In the genomic region with DNA sequence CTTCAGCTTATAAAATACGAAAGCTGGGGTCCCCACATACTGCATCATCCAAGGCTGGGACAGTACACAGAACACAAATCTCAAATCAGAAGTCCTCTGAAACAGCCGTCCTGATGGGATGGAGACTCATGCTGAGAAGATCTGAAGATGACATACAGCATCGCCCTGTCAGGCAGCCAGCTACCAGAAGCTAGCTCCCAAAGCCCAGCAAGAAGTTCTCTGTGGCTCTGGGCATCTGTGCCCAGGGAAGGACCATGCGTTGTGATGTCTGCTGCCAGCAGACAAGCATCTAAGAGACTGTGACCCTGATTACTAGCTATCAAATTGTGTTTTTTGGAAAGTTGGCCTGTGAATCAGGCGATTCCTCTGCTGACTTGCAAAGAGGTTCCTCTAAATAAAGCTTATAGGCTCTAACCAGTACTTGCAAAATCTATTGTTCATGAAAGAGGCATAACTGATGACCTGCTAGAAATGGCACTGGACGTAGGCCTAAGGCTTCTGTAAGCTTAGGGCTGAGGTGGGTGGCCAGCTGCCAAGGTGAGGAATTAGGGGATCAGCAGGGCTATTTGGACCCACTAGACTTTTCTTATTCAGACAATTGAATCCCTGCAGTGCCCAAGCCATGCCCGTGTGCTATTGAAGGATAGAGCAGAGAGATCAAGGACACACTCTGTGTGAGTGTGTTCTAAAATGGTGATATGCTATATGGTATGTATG, we compare ENCODE assay signal across 9 mouse cellular contexts.
A peak's percentile ranks its signal among the peaks of the same experiment; 100 is the strongest.
DNase-seq lines count a peak whose midpoint lies in the region; ATAC-seq and TF ChIP-seq lines count a peak whose summit lies in the region.
"Had no signal": no experiment of that assay in that cellular context is flagged by ENCODE, and none has a peak within 500 bp of the region (broad histone marks: within the 10 kb centered on the region; RNA-seq: fewer than 3 reads in every experiment).

No protein-coding gene starts in this region.

- TF ChIP-seq CTCF in heart, adult 2 months (IDR thresholded peaks at IDR 0.05), result no peak
- no peak for TF ChIP-seq CTCF in brain, embryonic 14.5 days (IDR thresholded peaks at IDR 0.05; ENCODE audit: borderline replicate concordance, extremely low read depth, insufficient read depth, insufficient read length)
- no peak for TF ChIP-seq CTCF in forebrain, postnatal 0 days (IDR thresholded peaks at IDR 0.05; ENCODE audit: low read depth)

- H3K36me3 ChIP-seq in heart, adult 2 months (ENCODE audit: control insufficient read depth, insufficient read depth, low read length), result peaks cover 5% of the 10 kb centered on the region; the same call in 1 of the 2 replicates
- H3K36me3 ChIP-seq in forebrain, postnatal 0 days (ENCODE audit: insufficient read depth), result no peaks in the 10 kb centered on the region
- no peaks in the 10 kb centered on the region for H3K36me3 ChIP-seq in midbrain, embryonic 11.5 days (ENCODE audit: control insufficient read depth, insufficient read depth, low read length)
- H3K36me3 ChIP-seq: liver, embryonic 12.5 days had no signal

- intact Hi-C loops in heart, adult 2 months (cut with DNase I), result no loop called here
- intact Hi-C loops in heart, postnatal 36 days (cut with DNase I), result no loop called here

- no peak for DNase-seq in heart, adult 2 months
- no peak for DNase-seq in heart, postnatal 36 days
- DNase-seq in brain, embryonic 14.5 days (ENCODE audit: low read depth), result peak; percentile 39
- DNase-seq in forebrain, postnatal 0 days, result no peak
- no peak for DNase-seq in midbrain, embryonic 11.5 days (ENCODE audit: low spot score, missing footprints)
- DNase-seq in adrenal gland, postnatal 4 days (ENCODE audit: low spot score in 2 of 2), result no peak
- DNase-seq in adrenal gland, adult 8-10 months, result no peak
- DNase-seq in embryo, embryonic 11 days, result no peak

- TF ChIP-seq POLR2A in heart, adult 2 months (IDR thresholded peaks at IDR 0.05; ENCODE audit: insufficient read depth, low read depth, low read length), result no peak
- TF ChIP-seq POLR2A in brain, embryonic 14.5 days (IDR thresholded peaks at IDR 0.05; ENCODE audit: borderline replicate concordance, extremely low read depth, insufficient read depth, insufficient read length, poor library complexity, severe bottlenecking), result no peak

- no peaks in the 10 kb centered on the region; the same call in none of the 2 replicates for H3K79me2 ChIP-seq in heart, adult 2 months (replicated peaks; ENCODE audit: control insufficient read depth, insufficient read depth, low read length)

- H3K9me3 ChIP-seq in forebrain, postnatal 0 days (ENCODE audit: low read length), result no peaks in the 10 kb centered on the region
- no peaks in the 10 kb centered on the region for H3K9me3 ChIP-seq in midbrain, embryonic 11.5 days (ENCODE audit: control insufficient read depth, low read length)
- H3K9me3 ChIP-seq: liver, embryonic 12.5 days had no signal

- peak overlapping the region; percentile 63 for H3K27ac ChIP-seq in heart, adult 2 months
- H3K27ac ChIP-seq in forebrain, postnatal 0 days (ENCODE audit: low read depth, low read length), result peak overlapping the region; percentile 99
- H3K27ac ChIP-seq in midbrain, embryonic 11.5 days (ENCODE audit: low read depth, low read length), result peak overlapping the region; percentile 98
- H3K27ac ChIP-seq: liver, embryonic 12.5 days had no signal

- peak overlapping the region; percentile 20; the same call in 1 of the 2 replicates for H3K9ac ChIP-seq in heart, adult 2 months (ENCODE audit: low read depth, low read length)
- H3K9ac ChIP-seq in forebrain, postnatal 0 days, result peak overlapping the region; percentile 56
- peak overlapping the region; percentile 61 for H3K9ac ChIP-seq in midbrain, embryonic 11.5 days (ENCODE audit: low read length)
- H3K9ac ChIP-seq: liver, embryonic 12.5 days had no signal

- H3K4me3 ChIP-seq in heart, adult 2 months, result peak overlapping the region; percentile 23; the same call in 1 of the 2 replicates
- peak overlapping the region; percentile 26 for H3K4me3 ChIP-seq in forebrain, postnatal 0 days (ENCODE audit: low read depth, low read length)
- no peak overlapping the region for H3K4me3 ChIP-seq in midbrain, embryonic 11.5 days (ENCODE audit: low read depth, low read length)
- H3K4me3 ChIP-seq: liver, embryonic 12.5 days had no signal

- no peaks in the 10 kb centered on the region for H3K27me3 ChIP-seq in heart, adult 2 months (ENCODE audit: control insufficient read depth, insufficient read depth, low read length)
- H3K27me3 ChIP-seq in forebrain, postnatal 0 days (ENCODE audit: insufficient read depth, low read length), result no peaks in the 10 kb centered on the region
- H3K27me3 ChIP-seq in midbrain, embryonic 11.5 days (ENCODE audit: control insufficient read depth, insufficient read depth, low read length), result no peaks in the 10 kb centered on the region

- peak overlapping the region; percentile 53 for H3K4me2 ChIP-seq in forebrain, postnatal 0 days (ENCODE audit: low read depth)
- H3K4me2 ChIP-seq in midbrain, embryonic 11.5 days, result peak overlapping the region; percentile 45
- H3K4me2 ChIP-seq: liver, embryonic 12.5 days had no signal

- peaks cover 24% of the 10 kb centered on the region for H3K4me1 ChIP-seq in heart, adult 2 months (ENCODE audit: control insufficient read depth, insufficient read depth, low read length)
- peaks cover 20% of the 10 kb centered on the region for H3K4me1 ChIP-seq in forebrain, postnatal 0 days (ENCODE audit: insufficient read depth)
- H3K4me1 ChIP-seq in midbrain, embryonic 11.5 days (ENCODE audit: control insufficient read depth, insufficient read depth, low read length), result peaks cover 43% of the 10 kb centered on the region

- no peak for ATAC-seq in forebrain, postnatal 0 days
- peak; percentile 12; the same call in 1 of the 2 replicates for ATAC-seq in midbrain, embryonic 11.5 days (ENCODE audit: low FRiP score)
- ATAC-seq: liver, embryonic 12.5 days had no signal

- no peak for TF ChIP-seq EP300 in heart, adult 2 months (IDR thresholded peaks at IDR 0.05; ENCODE audit: insufficient read depth, low read depth, low read length)

- WGBS in heart, adult 2 months, result 77% methylated on average over 7 of the region's 7 CpGs
- WGBS in forebrain, postnatal 0 days, result 39% methylated on average over 7 of the region's 7 CpGs
- WGBS in midbrain, embryonic 11.5 days, result 41% methylated on average over 7 of the region's 7 CpGs
